Mouse (Mus musculus) G1E (cell line): ENCODE measurements around the gene Tet3. TPM values are rescaled to one million over a fixed set of nuclear protein-coding genes. Genes with fewer than 3 reads are reported as not detected.

Source experiments
- ATAC-seq: 2 replicates; pipeline ENCODE4 v1.8.0; 2016; ENCODE audit warnings: mild to moderate bottlenecking; ENCODE audit not compliant: insufficient number of reproducible peaks, poor library complexity, low FRiP score, severe bottlenecking; ENCODE audit errors: extremely low read depth
- DNase-seq: peaks from one replicate; pipeline ENCODE4 v3.0.0; 2012; ENCODE audit warnings: low spot score
- H3K27me3 ChIP-seq: 2 replicates; pipeline ENCODE4 v1.6.1; 2012; ENCODE audit warnings: mild to moderate bottlenecking, low read length, inconsistent platforms; ENCODE audit not compliant: insufficient read depth
- H3K36me3 ChIP-seq: replicated peaks from 2 replicates; pipeline ENCODE3; 2012; ENCODE audit warnings: mild to moderate bottlenecking, inconsistent platforms
- H3K4me1 ChIP-seq: 2 replicates; pipeline ENCODE4 v1.6.1; 2012; ENCODE audit warnings: low read depth, low read length, inconsistent platforms, mixed read lengths; ENCODE audit not compliant: insufficient read depth
- H3K4me3 ChIP-seq: 2 replicates; pipeline ENCODE4 v1.5.1; 2012; ENCODE audit warnings: low read depth, mild to moderate bottlenecking, inconsistent platforms, low read length, moderate library complexity, mixed read lengths
- H3K9me3 ChIP-seq: replicated peaks from 2 replicates; pipeline ENCODE4 v1.6.1; 2012; ENCODE audit warnings: inconsistent platforms
- CTCF ChIP-seq: IDR thresholded peaks from 2 replicates; pipeline ENCODE4 v1.5.1; 2012; ENCODE audit warnings: low read depth, low read length, inconsistent platforms, mixed read lengths
- GATA1 ChIP-seq: IDR thresholded peaks from 2 replicates; pipeline ENCODE4 v1.6.1; 2012; ENCODE audit warnings: borderline replicate concordance, low read length, inconsistent platforms, mixed read lengths
- GATA2 ChIP-seq: IDR thresholded peaks from 2 replicates; pipeline ENCODE4 v1.6.1; 2012; ENCODE audit warnings: low read depth, low read length, inconsistent platforms, borderline replicate concordance
- POLR2AphosphoS5 ChIP-seq: IDR thresholded peaks from 2 replicates; pipeline ENCODE4 v1.6.1; 2012; ENCODE audit warnings: low read depth, low read length, inconsistent platforms; ENCODE audit not compliant: insufficient replicate concordance
- TAL1 ChIP-seq: conservative IDR thresholded peaks from 2 replicates; pipeline ENCODE4 v1.6.1; 2012; ENCODE audit warnings: low read depth, low read length, inconsistent platforms, mixed read lengths
- polyA plus RNA-seq: library from polyadenylated mRNA; stranded (reverse); fragments of >175 nt; gene quantifications from 2 replicates; pipeline ENCODE4 v1.2.3, GENCODE M21; 2012
- total RNA-seq, 2 experiments: library from RNA; stranded (forward) in 1 of 2; stranded (reverse) in 1 of 2; fragments of 200-1000 nt in 1 of 2; fragments of >200 nt in 1 of 2; fragmentation: Nextera tagmentation in 1 of 2; gene quantifications; 2 replicates each; pipeline ENCODE4 v1.2.3; 2014 to 2017

Gene Tet3
- total and polyA plus RNA-seq, 3 experiments: 17.6 to 94.9 (median 71.1) TPM

DNA sequence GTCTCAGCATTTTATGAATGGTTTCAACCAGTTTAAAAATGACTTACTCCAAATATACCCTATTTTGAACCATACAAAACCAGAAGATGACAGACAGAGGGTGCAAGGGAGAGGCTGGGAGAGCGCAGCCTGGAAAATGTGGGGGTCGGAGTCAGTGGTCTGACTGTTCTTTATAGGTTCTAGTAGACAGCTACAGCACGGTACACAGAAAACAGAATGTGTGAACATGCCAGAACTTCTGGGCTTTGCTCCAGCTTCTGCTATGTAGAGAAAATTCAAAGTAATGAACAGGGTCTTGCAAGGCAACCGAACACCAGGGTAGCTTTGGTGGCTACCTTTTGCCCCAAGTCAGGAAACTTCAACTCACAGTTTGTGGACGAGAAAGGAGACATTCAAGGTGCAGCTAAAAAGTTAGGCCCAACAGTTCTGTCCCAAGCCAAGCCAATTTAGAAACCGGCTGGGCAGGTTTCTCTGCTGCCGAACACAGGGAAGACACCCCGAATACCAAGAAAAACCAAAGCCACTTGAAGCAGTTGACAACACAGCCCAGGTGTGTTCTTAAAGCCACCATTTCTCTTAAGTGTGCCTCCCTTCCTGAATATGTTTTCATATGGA is 66.6 kb downstream of the Tet3 start:
- H3K9me3 ChIP-seq: no peaks in the 10 kb centered on the region
- peaks cover 21% of the 10 kb centered on the region for H3K4me1 ChIP-seq
- TF ChIP-seq GATA2 (no peak), TAL1 (no peak), POLR2AphosphoS5 (no peak), CTCF (no peak), GATA1 (no peak)
- H3K36me3 ChIP-seq: peaks cover 94% of the 10 kb centered on the region
- ATAC-seq: no peak
- no peaks in the 10 kb centered on the region for H3K27me3 ChIP-seq
- no peak overlapping the region for H3K4me3 ChIP-seq
- DNase-seq: no peak

DNA sequence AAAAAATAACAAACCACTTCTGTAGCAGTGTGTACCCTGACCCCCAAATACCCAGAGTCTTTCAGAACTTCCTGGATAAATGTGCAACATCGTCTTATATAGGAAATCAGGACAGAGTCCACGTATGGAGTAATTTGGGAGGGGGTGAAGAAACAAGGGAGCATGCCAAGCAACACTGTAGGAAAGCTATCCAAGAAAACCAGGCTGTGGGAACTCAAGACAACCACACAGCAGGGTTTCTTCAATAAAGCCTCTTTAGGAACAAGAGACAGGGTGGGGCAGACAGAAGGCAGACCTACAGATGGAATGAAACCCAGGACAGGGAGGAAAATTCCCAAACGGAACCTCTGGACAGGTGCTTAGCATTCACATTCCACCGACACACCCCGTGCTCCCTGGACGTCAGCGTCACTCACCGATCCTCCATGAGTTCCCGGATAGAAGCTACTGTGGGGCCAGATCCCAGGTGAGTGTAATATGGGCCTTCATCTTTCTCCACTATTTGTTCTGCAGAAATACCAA is 73.3 kb downstream of the Tet3 start:
- Histone ChIP-seq H3K9me3 (no peaks in the 10 kb centered on the region), H3K4me1 (peaks cover 16% of the 10 kb centered on the region), H3K4me3 (no peak overlapping the region), H3K27me3 (no peaks in the 10 kb centered on the region), H3K36me3 (peaks cover 94% of the 10 kb centered on the region)
- ATAC-seq: no peak
- TF ChIP-seq GATA1: no peak
- TF ChIP-seq GATA2: no peak
- TF ChIP-seq CTCF: no peak
- TF ChIP-seq POLR2AphosphoS5: no peak
- TF ChIP-seq TAL1: no peak
- no peak for DNase-seq

- Histone ChIP-seq H3K9me3 (no peaks in the 10 kb centered on the region), H3K4me3 (no peak overlapping the region), H3K27me3 (no peaks in the 10 kb centered on the region), H3K36me3 (peaks cover 99% of the 10 kb centered on the region), H3K4me1 (peaks cover 10% of the 10 kb centered on the region; the same call in 1 of the 2 replicates)
- ATAC-seq (no peak), DNase-seq (no peak)
- TF ChIP-seq GATA1 (no peak), POLR2AphosphoS5 (no peak), TAL1 (no peak), CTCF (no peak)
Measured at GRCm38 (mm10) chr6:83381510-83382491, 77.1 kb downstream of the Tet3 start.

GRCm38 (mm10) chr6:83373704-83374300 is 85.1 kb downstream of the Tet3 start:
- Histone ChIP-seq H3K4me3 (no peak overlapping the region), H3K9me3 (no peaks in the 10 kb centered on the region), H3K4me1 (peaks cover 9% of the 10 kb centered on the region; the same call in 1 of the 2 replicates), H3K27me3 (no peaks in the 10 kb centered on the region), H3K36me3 (peaks cover 100% of the 10 kb centered on the region)
- TF ChIP-seq TAL1 (no peak), CTCF (no peak), GATA2 (no peak), POLR2AphosphoS5 (no peak), GATA1 (no peak)
- no peak for ATAC-seq
- DNase-seq: no peak

GRCm38 (mm10) chr6:83371350-83371749 is 87.5 kb downstream of the Tet3 start:
- no peak for ATAC-seq
- Histone ChIP-seq H3K9me3 (no peaks in the 10 kb centered on the region), H3K27me3 (no peaks in the 10 kb centered on the region; the same call in 1 of the 2 replicates), H3K4me3 (no peak overlapping the region), H3K36me3 (peaks cover 99% of the 10 kb centered on the region), H3K4me1 (peaks cover 12% of the 10 kb centered on the region; the same call in 1 of the 2 replicates)
- DNase-seq: no peak
- no peak for TF ChIP-seq POLR2AphosphoS5
- TF ChIP-seq TAL1: no peak
- TF ChIP-seq GATA2: no peak
- TF ChIP-seq GATA1: no peak
- TF ChIP-seq CTCF: no peak
